Mouse (Mus musculus) intestine, postnatal 0 days (tissue): ENCODE data around the gene Zfp747. TPM values are rescaled to one million over a fixed set of nuclear protein-coding genes. Genes with fewer than 3 reads are reported as not detected.
A peak's percentile ranks its signal among the peaks of the same experiment; 100 is the strongest.
"Not testable (repeated sequence)": the region's sequence is repeated elsewhere in the genome, so short reads cannot be mapped to it uniquely, and the experiment has no call there.

Experiments
- ATAC-seq: fragments of 200-750 bp; cut with Nextera tagmentation; 2 replicates; pipeline ENCODE4 v1.8.0; 2017; ENCODE audit warnings: mild to moderate bottlenecking, moderate TSS enrichment, moderate library complexity
- H3K27ac ChIP-seq: fragments of 300-500 bp; sonication (generic); 2 replicates; pipeline ENCODE4 v1.5.1; 2014; ENCODE audit warnings: mild to moderate bottlenecking, low read depth, low read length, moderate library complexity
- H3K27me3 ChIP-seq: fragments of 300-500 bp; sonication (generic); replicated peaks from 2 replicates; pipeline ENCODE4 v1.6.1; 2014; ENCODE audit warnings: low read length, mixed read lengths; ENCODE audit not compliant: control insufficient read depth, insufficient read depth
- H3K36me3 ChIP-seq: fragments of 300-500 bp; sonication (generic); 2 replicates; pipeline ENCODE4 v1.6.1; 2014; ENCODE audit warnings: mild to moderate bottlenecking, moderate library complexity; ENCODE audit not compliant: control insufficient read depth, insufficient read depth
- H3K4me1 ChIP-seq: fragments of 300-500 bp; sonication (generic); replicated peaks from 2 replicates; pipeline ENCODE4 v1.6.1; 2014; ENCODE audit warnings: antibody characterized with exemption, low read length, mixed read lengths; ENCODE audit not compliant: control insufficient read depth, insufficient read depth
- H3K4me2 ChIP-seq: fragments of 300-500 bp; sonication (generic); replicated peaks from 2 replicates; pipeline ENCODE4 v1.6.1; 2014; ENCODE audit warnings: low read depth, mild to moderate bottlenecking, moderate library complexity
- H3K4me3 ChIP-seq: fragments of 300-500 bp; sonication (generic); 2 replicates; pipeline ENCODE4 v1.5.1; 2014; ENCODE audit warnings: low read depth, low read length
- H3K9ac ChIP-seq: fragments of 300-500 bp; sonication (generic); 2 replicates; pipeline ENCODE4 v1.6.1; 2014; ENCODE audit warnings: mild to moderate bottlenecking, low read depth, low read length
- H3K9me3 ChIP-seq: fragments of 300-500 bp; sonication (generic); 2 replicates; pipeline ENCODE4 v1.6.1; 2016; ENCODE audit warnings: mixed run types; ENCODE audit not compliant: control insufficient read depth
- CTCF ChIP-seq: sonication (generic); IDR thresholded peaks from 2 replicates; pipeline ENCODE4 v1.5.1; 2016; ENCODE audit warnings: low read depth, mild to moderate bottlenecking, control low read depth, antibody characterized with exemption, moderate library complexity
- WGBS: fragments of 180-500 bp; shearing (Covaris S2); extraction: QIAGEN DNeasy Blood & Tissue Kit; methylation state at CpG from one replicate; pipeline ENCODE4 v1.1.7; 2014; 5-methylcytosine and 5-hydroxymethylcytosine counted together
- polyA plus RNA-seq: library from polyadenylated mRNA; unstranded; fragments of >200 nt; fragmentation: Nextera tagmentation; extraction: Ambion mirVana; gene quantifications from 2 replicates; pipeline ENCODE4 v1.2.1, GENCODE M21; 2015

The Zfp747 gene
- polyA plus RNA-seq, 1 experiment from 2014 or later = 7.3 TPM

DNA sequence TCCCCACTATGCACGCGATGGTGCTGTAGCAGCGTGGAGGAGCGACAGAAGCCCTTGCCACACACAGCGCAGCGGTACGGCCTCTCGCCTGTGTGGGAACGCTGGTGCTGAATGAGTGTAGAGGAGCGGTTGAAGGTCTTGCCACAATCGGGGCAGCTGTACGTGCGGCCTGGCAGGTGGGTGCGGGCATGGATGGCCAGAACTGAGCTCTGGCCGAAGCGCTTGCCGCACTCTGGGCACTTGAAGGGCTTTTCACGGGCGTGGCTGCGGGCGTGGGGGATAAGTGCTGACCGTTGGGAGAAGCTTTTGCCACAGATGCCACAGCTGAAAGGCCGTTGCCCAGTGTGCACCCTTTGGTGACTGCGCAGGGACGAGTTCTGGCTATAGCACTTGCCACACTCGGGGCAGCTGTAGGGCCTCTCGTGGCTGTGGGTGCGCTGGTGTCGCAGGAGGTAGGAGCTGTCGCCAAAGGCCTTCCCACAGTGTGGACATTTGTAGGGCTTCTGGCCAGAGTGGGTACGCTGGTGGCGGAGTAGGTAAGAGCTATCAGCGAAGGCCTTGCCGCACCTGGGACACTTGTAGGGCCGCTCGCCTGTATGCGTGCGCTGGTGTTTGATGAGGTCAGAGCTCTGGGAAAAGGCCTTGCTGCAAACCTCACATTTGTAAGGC lies 32.4 kb downstream of the Zfp747 start:
- Histone ChIP-seq H3K9me3 (no peaks in the 10 kb centered on the region), H3K27ac (peak overlapping the region; percentile 46; the same call in 1 of the 2 replicates), H3K27me3 (no peaks in the 10 kb centered on the region), H3K36me3 (peaks cover 8% of the 10 kb centered on the region; the same call in 1 of the 2 replicates), H3K4me3 (no peak overlapping the region), H3K9ac (no peak overlapping the region), H3K4me2 (peak overlapping the region; percentile 30), H3K4me1 (peaks cover 2% of the 10 kb centered on the region; the same call in 1 of the 2 replicates)
- no peak for TF ChIP-seq CTCF
- 84% methylated on average over 38 of the region's 38 CpGs for WGBS
- ATAC-seq = no peak

DNA sequence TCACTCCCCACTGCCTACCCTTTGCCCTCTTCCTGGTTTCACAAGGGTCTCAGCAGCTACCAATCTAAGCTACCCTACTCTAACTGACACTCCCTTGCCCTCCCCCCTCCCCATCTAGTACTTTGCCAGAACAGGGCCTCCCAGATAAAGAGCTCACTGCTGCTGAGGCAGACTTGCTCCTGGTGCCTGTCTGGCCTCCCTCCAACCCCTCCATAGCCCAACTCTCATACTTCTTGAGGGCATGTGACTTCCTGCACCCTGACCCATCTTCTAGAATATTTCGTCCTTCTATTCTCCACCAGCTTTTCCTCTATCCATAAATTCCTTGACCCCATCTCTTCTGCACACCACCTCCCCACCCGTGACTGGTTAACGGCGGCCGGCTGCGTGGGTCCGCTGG lies 33.0 kb downstream of the Zfp747 start:
- Histone ChIP-seq H3K27ac (peak overlapping the region; percentile 46; the same call in 1 of the 2 replicates), H3K36me3 (peaks cover 8% of the 10 kb centered on the region; the same call in 1 of the 2 replicates), H3K4me2 (peak overlapping the region; percentile 30), H3K9ac (no peak overlapping the region), H3K9me3 (no peaks in the 10 kb centered on the region), H3K27me3 (no peaks in the 10 kb centered on the region), H3K4me3 (no peak overlapping the region), H3K4me1 (peaks cover 2% of the 10 kb centered on the region; the same call in 1 of the 2 replicates)
- no peak for TF ChIP-seq CTCF
- WGBS = 90% methylated on average over 7 of the region's 7 CpGs
- ATAC-seq = no peak

DNA sequence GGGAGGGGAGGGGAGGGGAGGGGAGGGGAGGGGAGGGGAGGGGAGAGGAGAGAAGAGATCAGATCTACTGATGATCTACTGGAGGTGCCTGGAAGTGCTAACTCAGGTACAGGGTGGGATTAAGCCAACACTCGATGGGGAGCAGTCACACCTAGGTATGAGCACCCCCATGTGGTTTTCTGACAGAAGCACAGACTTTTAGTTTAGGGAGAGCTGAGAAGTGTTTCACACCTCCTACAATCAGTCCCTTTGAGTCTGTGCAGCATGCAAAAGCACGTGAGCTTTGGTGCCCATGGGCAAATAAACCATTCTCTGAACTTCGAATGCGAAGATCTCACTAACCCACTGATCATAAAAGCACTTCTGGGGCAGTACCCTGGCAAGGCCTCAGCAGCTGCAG lies 33.5 kb downstream of the Zfp747 start:
- no peak for ATAC-seq
- H3K4me3 ChIP-seq = no peak overlapping the region
- 37% methylated on average over 4 of the region's 4 CpGs for WGBS
- no peak overlapping the region for H3K9ac ChIP-seq
- no peaks in the 10 kb centered on the region for H3K9me3 ChIP-seq
- TF ChIP-seq CTCF = peak; percentile 63
- H3K36me3 ChIP-seq = peaks cover 8% of the 10 kb centered on the region; the same call in 1 of the 2 replicates
- peak overlapping the region; percentile 46; the same call in 1 of the 2 replicates for H3K27ac ChIP-seq
- no peaks in the 10 kb centered on the region for H3K27me3 ChIP-seq
- H3K4me1 ChIP-seq = peaks cover 2% of the 10 kb centered on the region; the same call in 1 of the 2 replicates
- H3K4me2 ChIP-seq = no peak overlapping the region

DNA sequence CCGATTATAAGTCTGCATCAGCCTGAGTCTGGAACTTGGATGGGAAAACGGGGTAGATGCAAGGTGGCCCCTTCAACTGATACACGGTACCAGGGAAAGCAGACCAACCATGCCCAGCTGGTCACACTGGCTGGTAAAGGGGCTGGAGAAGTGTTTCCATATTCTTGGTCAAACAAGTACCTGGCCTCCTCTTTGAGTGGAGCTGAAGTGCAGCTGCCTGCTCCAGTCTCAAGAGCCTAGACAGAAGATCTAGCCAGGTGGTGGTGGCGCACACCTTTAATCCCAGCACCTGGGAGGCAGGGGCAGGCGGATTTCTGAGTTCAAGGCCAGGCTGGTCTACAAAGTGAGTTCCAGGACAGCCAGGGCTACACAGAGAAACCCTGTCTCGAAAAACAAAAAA lies 34.0 kb downstream of the Zfp747 start:
- WGBS = 92% methylated on average over 6 of the region's 6 CpGs
- not testable (repeated sequence) for H3K27ac ChIP-seq

GRCm38 (mm10) chr7:127341356-127341755 lies 34.5 kb downstream of the Zfp747 start:
- no peaks in the 10 kb centered on the region for H3K27me3 ChIP-seq
- H3K4me1 ChIP-seq = no peaks in the 10 kb centered on the region; the same call in 1 of the 2 replicates
- H3K36me3 ChIP-seq = peaks cover 8% of the 10 kb centered on the region; the same call in 1 of the 2 replicates
- H3K9me3 ChIP-seq = no peaks in the 10 kb centered on the region
- H3K4me3 ChIP-seq = no peak overlapping the region
- no peak for ATAC-seq
- H3K4me2 ChIP-seq = no peak overlapping the region
- 75% methylated on average over 8 of the region's 8 CpGs for WGBS
- H3K9ac ChIP-seq = no peak overlapping the region
- H3K27ac ChIP-seq = no peak overlapping the region
- TF ChIP-seq CTCF = no peak

More for the DNA sequence above, 34.0 kb downstream of the Zfp747 start:
- not testable (repeated sequence) for H3K27me3 ChIP-seq, H3K4me3 ChIP-seq, H3K4me1 ChIP-seq, ATAC-seq, H3K9ac ChIP-seq, H3K36me3 ChIP-seq, H3K9me3 ChIP-seq, H3K4me2 ChIP-seq

DNA sequence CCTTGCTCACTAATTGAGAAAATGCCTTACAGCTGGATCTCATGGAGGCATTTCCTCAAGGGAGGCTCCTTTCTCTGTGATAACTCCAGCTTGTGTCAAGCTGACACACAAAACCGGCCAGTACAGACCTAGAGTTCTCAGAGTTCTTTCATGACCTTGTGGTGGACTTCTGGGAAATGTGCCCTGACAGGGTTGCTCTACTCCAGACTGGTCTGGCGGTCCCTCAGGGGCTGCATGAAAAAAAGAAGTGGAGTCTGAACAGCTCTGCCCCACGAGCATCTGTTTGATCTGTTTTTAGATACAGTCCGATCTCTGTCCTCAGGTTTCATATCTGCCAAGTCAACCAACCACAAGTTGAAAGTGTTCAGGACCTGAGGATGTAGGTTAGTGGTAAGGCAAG lies 38.2 kb downstream of the Zfp747 start:
- Histone ChIP-seq H3K4me3 (no peak overlapping the region), H3K4me2 (no peak overlapping the region), H3K36me3 (no peaks in the 10 kb centered on the region), H3K27ac (no peak overlapping the region), H3K9ac (no peak overlapping the region), H3K4me1 (no peaks in the 10 kb centered on the region), H3K9me3 (no peaks in the 10 kb centered on the region), H3K27me3 (no peaks in the 10 kb centered on the region)
- no peak for ATAC-seq
- 67% methylated on average over 4 of the region's 4 CpGs for WGBS
- no peak for TF ChIP-seq CTCF
